Mouse (Mus musculus): ENCODE measurements around the gene Clptm1.
"Not testable (repeated sequence)": the region's sequence is repeated elsewhere in the genome, so short reads cannot be mapped to it uniquely, and the experiment has no call there.

The Clptm1 gene

DNA sequence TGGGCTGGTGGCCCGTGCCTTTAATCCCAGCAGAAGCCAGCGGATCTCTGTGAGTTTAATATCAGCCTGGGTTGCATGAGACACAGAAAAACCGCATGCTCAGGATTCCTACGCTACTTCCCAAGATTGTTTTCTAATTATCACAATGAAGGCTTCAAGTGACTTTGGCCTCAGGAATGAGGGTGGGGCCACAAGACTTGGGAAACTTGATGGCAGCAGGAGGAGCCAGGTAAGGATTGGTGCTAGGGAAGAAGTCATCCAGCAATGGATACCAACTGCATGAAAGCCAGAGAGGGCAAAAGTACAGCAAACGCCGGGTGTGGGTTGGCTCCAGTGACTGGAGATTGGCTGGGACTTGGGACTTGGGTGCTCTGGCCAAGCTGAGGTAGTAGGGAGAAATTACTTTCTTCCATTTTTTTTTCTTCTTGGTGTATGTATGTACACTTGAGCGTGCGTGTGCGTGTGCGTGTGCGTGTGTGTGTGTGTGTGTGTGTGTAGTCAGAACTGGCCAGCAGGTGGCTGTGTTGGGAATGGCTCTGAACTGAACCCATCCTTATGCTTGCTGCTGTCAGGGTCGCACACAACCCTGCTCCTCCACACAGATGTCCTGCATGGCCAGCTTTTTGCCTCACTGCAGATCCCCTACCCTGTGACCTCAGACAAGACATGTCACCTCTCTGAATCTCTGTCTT lies 55.0 kb downstream of the Clptm1 start:
- DNase-seq (ENCODE audit: low spot score): no peak

DNA sequence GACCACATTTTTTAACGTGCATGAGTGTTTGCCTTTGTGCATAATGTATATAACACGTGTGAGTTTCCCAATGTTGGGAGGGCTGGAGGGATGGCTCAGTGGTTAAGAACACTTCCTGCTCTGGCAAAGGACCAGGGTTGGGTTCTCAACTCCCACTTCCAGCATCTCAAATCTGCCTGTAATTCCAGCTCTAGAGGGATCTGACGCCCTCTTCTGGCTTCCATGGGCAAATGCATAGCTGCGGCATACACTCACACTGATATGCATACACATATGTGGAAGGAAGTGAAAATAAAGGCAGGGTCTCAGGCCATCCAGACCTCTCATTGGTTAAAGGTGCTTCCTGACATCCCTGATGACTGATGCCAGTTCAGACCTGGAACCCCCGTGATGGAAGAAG lies 57.5 kb downstream of the Clptm1 start:
- DNase-seq (ENCODE audit: low spot score): no peak

DNA sequence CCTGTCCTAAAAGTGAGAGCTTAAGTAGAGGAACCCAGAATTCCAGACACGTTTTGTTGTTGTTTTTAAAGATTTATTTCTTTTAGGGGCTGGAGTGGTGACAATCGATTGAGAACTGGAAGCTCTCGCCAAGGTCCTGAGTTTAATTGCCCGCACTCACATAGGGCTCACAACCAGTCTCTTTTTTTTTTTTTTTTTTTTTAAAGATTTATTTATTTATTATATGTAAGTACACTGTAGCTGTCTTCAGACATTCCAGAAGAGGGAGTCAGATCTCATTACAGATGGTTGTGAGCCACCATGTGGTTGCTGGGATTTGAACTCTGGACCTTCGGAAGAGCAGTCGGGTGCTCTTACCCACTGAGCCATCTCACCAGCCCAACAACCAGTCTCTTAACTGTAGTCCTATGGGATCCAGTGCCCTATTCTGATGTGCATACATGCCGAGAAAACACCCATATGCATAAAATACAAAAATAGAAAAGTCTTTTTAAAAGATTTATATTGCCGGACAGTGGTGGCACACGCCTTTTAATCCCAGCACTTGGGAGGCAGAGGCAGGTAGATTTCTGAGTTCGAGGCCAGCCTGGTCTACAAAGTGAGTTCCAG lies 60.1 kb downstream of the Clptm1 start:
- not testable (repeated sequence) for DNase-seq (ENCODE audit: low spot score)

DNA sequence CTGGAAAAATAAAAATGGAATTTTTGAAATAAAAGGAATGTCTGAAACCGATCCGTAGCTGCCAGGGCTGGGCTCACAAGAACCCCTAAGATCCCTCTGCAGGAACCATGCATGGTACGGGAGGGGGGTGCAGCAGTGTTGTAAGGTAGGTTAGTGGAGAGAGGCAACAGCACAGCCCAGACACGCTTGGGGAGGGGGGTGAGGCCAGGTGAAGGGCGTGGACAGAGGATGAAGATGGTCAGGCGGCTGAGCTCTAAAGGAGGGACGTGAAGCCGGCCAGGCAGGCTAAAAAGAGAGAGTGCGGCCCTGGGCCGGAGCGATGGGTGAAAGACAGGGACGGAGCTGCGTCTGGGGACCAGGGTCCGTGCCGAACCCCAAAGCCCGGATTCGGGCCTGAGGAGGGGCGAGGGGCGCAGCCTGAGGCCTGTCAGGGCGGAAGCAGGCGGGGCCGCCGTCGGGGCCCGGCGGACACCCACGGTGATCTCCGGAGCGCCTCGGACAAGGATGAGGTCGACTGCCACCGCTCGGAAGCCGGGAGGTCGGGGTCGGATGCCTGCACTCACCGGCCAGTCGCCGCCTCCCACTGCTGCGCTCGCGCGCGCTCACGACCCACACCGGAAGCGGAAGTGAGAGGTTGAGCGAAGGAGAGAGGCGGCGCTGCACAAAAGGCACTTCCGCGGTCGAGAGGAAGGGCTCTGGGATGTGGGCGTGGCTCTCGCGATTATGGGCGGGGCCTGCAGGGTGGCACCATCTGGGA lies 60.8 kb downstream of the Clptm1 start, which contains the start of gene Clasrp:
Gene Clasrp (minus strand): TSS at position 638 of the 757 bp plus-strand sequence.
- DNase-seq (ENCODE audit: low spot score): peak; percentile 98

DNA sequence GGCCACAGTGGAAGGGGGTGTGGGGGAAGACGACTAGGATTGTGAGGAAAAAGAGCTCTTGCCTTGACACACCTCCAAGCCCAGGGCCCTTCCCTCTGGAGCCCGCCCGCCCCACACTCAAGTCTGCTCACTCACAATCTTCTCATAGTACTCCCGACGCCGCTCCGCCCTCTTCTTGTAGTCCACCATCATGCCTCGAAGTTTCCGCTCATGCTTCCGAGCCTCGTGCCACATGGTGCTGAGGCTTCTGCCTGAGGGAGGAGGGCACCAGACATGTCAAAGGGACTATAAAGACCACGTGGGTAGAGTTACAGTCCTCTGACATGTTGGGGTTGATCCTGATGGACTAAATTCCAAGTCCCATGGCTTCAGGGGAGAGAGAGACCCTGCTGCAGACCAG lies 61.8 kb downstream of the Clptm1 start:
- DNase-seq (ENCODE audit: low spot score): no peak

- no peak for DNase-seq (ENCODE audit: low spot score)
Observed at GRCm38 (mm10) chr7:19600562-19600961, 64.3 kb downstream of the Clptm1 start.

DNA sequence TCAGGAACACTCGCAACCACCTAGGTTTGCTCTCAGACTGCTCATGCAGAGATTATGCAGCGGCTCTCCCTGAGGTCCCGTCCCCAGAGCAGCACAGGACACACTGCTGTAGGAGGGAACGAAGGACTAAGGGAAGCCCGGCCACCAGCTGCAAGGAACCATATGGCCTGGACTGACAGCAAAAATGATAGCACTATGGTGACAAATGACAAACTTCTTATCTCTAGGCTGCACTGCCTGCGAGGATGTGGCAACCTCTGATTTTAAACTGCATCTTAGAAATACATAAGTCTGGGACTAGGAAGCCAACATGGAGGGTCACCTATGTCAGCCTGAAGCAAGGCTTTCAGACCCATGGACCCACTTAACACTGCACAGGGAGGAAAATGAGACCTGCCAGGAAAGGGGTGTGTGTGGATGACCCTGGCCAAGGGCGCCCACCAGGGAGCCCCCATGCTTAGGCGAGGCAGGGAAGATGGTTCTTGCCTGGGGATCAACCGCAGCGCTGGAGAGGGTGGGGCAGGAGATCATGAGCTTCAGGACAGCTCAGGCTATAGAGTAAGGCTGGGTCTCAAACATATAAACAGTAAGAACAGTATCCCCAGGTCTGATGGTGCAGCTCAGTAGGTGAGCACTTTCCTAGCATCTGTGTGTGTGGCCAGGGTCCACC lies 71.6 kb downstream of the Clptm1 start:
- no peak for DNase-seq (ENCODE audit: low spot score)

- peak; percentile 90 for DNase-seq (ENCODE audit: low spot score)
Observed at GRCm38 (mm10) chr7:19589917-19590316, 74.9 kb downstream of the Clptm1 start.

DNA sequence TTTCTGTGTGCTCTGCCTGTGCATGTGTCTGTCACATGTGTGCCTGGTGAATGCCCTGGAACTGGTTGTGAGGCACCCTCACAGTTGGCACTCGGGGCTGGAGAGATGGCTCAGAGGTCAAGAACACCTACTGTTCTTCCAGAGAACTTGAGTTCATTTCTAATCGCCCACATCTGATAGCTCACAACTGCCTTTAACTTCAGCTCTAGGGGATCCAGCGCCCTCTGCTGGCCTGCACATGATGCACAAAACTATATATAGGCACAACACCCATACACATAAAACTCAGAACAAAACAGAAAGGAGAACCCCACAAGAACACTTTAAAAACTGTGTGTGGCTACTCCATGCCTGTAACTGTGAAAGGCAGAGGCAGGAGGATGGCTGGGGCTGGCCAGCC lies 75.6 kb downstream of the Clptm1 start:
- DNase-seq (ENCODE audit: low spot score): peak; percentile 63

GRCm38 (mm10) chr7:19586269-19586668 lies 78.6 kb downstream of the Clptm1 start:
- no peak for DNase-seq (ENCODE audit: low spot score)
